Mouse (Mus musculus) effector memory CD4-positive, alpha-beta T cell, adult 7 months (primary cell): ENCODE data around the gene Gm42715. TPM values are rescaled to one million over a fixed set of nuclear protein-coding genes. Genes with fewer than 3 reads are reported as not detected.

Source experiments
- polyA plus RNA-seq: library from polyadenylated mRNA; unstranded; fragments of 100-300 nt; shearing (Covaris generic); gene quantifications from one replicate; pipeline ENCODE4 v1.2.1, GENCODE M21; 2017

Gene Gm42715
- 6.4 TPM for polyA plus RNA-seq

GRCm38 (mm10) chr7:127519284-127519683 lies at the start of gene Gm42715:
TSS of gene Gm42715 (plus strand) at chr7:127519584.

GRCm38 (mm10) chr7:127478635-127479317 lies 40.6 kb upstream of the Gm42715 start, which contains the start of gene Fbrs:
TSS of gene Fbrs (plus strand) at chr7:127479199.

GRCm38 (mm10) chr7:127511808-127512230 lies 7.6 kb upstream of the Gm42715 start, which contains the start of gene Srcap:
TSS of gene Srcap (plus strand) at chr7:127511983.

GRCm38 (mm10) chr7:127561340-127561858 lies 42.0 kb downstream of the Gm42715 start, which contains the start of gene Tmem265:
TSS of gene Tmem265 (plus strand) at chr7:127561390.

GRCm38 (mm10) chr7:127572895-127573471 lies 53.6 kb downstream of the Gm42715 start, which contains the start of gene Phkg2:
TSS of gene Phkg2 (plus strand) at chr7:127573340.

GRCm38 (mm10) chr7:127588011-127588871 lies 68.9 kb downstream of the Gm42715 start, which contains the start of the genes Ccdc189 and Rnf40:
TSS of gene Ccdc189 (minus strand) at chr7:127588595.
TSS of gene Rnf40 (plus strand) at chr7:127588767.

GRCm38 (mm10) chr7:127614891-127615843 lies 95.8 kb downstream of the Gm42715 start, which contains the start of gene Zfp629:
TSS of gene Zfp629 (minus strand) at chr7:127615797.

Other genes starting within 250 kb of the Gm42715 start
- 31.4 TPM for gene Sephs2, start 245.5 kb upstream of the Gm42715 start, polyA plus RNA-seq
- 375 TPM for gene Itgal, start 223.3 kb upstream of the Gm42715 start, polyA plus RNA-seq
- gene Zfp768, start 174.0 kb upstream of the Gm42715 start, polyA plus RNA-seq, result 0.27 TPM
- 21.0 TPM for gene Zfp747, start 143.5 kb upstream of the Gm42715 start, polyA plus RNA-seq
- gene 9130019O22Rik, start 132.4 kb upstream of the Gm42715 start, polyA plus RNA-seq, result 7.3 TPM
- gene E430018J23Rik, start 126.0 kb upstream of the Gm42715 start, polyA plus RNA-seq, result 4.4 TPM
- gene Zfp764, start 112.8 kb upstream of the Gm42715 start, polyA plus RNA-seq, result 13.3 TPM
- gene Zfp688, start 97.5 kb upstream of the Gm42715 start, polyA plus RNA-seq, result 24.7 TPM
- 7.4 TPM for gene Zfp689, start 70.4 kb upstream of the Gm42715 start, polyA plus RNA-seq
- gene Prr14, start 60.0 kb upstream of the Gm42715 start, polyA plus RNA-seq, result 138 TPM
- gene Fbrs, start 40.4 kb upstream of the Gm42715 start, polyA plus RNA-seq, result 11.9 TPM
- 78.0 TPM for gene Srcap, start 7.6 kb upstream of the Gm42715 start, polyA plus RNA-seq
- 3.5 TPM for gene Tmem265, start 41.8 kb downstream of the Gm42715 start, polyA plus RNA-seq
- gene Phkg2, start 53.8 kb downstream of the Gm42715 start, polyA plus RNA-seq, result 76.0 TPM
- not detected for gene Ccdc189, start 69.0 kb downstream of the Gm42715 start, polyA plus RNA-seq
- 105 TPM for gene Rnf40, start 69.2 kb downstream of the Gm42715 start, polyA plus RNA-seq
- gene Zfp629, start 96.2 kb downstream of the Gm42715 start, polyA plus RNA-seq, result 0.30 TPM
- 49.0 TPM for gene Bcl7c, start 189.3 kb downstream of the Gm42715 start, polyA plus RNA-seq
- not detected for gene Ctf1, start 193.2 kb downstream of the Gm42715 start, polyA plus RNA-seq
- gene Ctf2, start 212.6 kb downstream of the Gm42715 start, polyA plus RNA-seq, result not detected
- 0.77 TPM for gene Fbxl19, start 225.0 kb downstream of the Gm42715 start, polyA plus RNA-seq